Mouse (Mus musculus): ENCODE measurements around the gene Ccdc61.

Ccdc61 gene

DNA sequence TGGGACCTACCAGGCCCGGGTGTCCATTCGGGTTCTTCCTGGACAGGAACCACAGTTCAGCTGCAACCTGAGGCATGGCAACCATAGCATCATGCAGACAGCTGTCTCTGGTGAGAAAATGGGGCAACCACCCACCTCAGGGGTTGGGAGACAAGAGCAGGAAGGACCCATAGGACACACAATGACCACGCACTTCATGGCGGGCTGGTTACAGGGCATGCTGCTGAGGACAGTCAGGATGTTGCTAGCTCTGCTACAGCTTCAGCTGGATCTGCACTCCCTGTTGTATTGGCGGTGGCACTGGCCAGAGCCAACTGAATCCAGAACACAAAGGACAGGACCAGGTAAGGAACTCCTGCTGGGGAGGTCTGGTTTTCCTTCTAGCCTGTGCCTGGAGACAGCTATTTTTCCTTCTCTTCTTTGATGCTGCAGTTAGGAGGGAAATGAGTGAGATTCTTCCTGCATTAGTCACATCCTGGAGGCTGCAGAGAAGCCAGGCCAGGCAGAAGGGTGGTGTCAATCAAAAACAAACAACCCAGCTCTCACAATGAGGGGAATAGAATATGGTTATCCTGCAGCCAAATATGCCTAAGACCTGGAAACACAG is 51.8 kb downstream of the Ccdc61 start:
- no peak for DNase-seq (ENCODE audit: low read depth)

DNA sequence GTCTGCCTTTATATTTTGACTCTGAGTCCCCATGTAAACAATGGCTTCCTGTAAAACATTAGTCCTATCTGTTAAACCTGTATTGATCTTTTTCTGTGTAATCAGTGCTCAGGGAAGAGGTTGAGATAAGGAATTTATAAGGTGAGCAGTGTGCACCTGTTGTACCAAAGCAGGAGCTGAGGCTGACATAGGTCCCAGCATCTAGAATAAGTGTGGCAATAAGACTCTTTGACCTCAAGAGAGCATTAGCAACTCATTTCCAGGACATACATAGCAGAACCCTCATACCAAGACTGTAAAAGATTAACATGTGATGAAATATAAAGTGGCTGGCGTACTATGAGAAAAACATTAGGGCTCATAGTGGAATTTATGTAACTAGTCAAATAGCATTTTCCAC is 61.8 kb downstream of the Ccdc61 start:
- no peak for DNase-seq (ENCODE audit: low read depth)

- DNase-seq (ENCODE audit: low read depth): no peak
Measured at GRCm38 (mm10) chr7:18844811-18845210, 65.4 kb downstream of the Ccdc61 start.

DNA sequence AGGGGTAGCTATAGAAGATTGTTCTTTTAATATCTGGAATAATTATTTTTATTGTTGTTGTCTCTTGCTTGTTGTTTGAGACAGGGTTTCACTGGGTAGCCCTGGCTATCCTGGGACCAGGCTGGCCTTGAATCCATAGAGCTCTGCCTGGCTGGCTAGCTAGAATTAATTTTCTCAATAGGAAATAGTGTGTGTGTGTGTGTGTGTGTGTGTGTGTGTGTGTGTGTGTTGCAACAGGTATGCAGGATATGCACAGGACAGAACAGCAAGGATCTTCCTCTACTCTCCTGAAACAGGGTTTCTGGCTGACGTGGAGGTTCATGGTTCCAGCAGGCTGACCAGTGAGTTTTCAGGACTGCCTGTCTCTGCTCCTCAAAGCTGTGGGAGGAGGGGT is 69.0 kb downstream of the Ccdc61 start:
- DNase-seq (ENCODE audit: low read depth): no peak

Measured in c-Kit-positive CD71-positive TER-119-negative erythroid progenitor cells, embryonic 14.5 days (primary cell).